Mouse (Mus musculus) thymus, adult 2 months (tissue): ENCODE data around the gene Helz.

Experiments
- CTCF ChIP-seq: fragments of 200-500 bp; IDR thresholded peaks from 2 replicates; pipeline ENCODE4 v1.5.1; 2012; ENCODE audit warnings: mild to moderate bottlenecking, control low read depth, low read length, moderate library complexity, borderline replicate concordance; ENCODE audit not compliant: control insufficient read depth, poor library complexity, insufficient read depth; ENCODE audit errors: extremely low read depth
- POLR2A ChIP-seq: fragments of 200-500 bp; IDR thresholded peaks from 2 replicates; pipeline ENCODE4 v1.6.1; 2012; ENCODE audit warnings: mild to moderate bottlenecking, low read length, control low read depth, moderate library complexity; ENCODE audit not compliant: control insufficient read depth, poor library complexity, insufficient read depth; ENCODE audit errors: extremely low read depth

DNA sequence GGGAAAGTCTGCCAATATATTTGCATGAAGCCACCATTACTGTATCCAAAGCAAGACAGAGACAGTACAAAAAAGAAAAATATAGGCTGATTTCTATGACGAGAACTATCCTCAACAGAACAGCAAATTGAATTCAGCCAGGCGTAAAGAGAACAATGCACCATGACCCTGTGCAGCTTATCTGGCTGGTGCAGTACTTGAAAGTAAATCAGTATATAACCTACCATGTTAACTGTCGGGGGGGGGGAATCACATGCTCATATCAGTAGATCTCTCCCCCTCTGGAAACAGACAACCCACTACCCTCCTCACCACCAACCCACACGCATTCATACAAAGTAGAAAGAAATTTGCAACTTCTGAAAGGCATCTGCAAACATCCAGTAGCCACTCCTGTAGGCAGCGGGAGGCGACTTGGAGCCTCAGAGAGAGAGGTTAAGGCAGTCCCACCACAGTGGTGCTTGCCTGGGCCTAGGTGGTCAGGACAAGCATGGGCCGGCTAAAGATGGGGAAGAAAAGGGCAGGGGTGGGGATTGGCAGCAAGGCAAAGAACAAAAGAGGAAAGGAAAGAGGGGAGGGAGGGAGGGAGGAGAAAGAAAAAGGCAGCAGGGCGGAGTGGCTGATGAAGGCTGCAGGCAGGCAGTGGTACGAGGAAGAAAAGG lies 135.1 kb downstream of the Helz start:
- TF ChIP-seq POLR2A = no peak
- TF ChIP-seq CTCF = no peak
